Mouse (Mus musculus): ENCODE results near the gene Slfn8.
"Not testable (repeated sequence)": the region's sequence is repeated elsewhere in the genome, so short reads cannot be mapped to it uniquely, and the experiment has no call there.

Slfn8 gene

DNA sequence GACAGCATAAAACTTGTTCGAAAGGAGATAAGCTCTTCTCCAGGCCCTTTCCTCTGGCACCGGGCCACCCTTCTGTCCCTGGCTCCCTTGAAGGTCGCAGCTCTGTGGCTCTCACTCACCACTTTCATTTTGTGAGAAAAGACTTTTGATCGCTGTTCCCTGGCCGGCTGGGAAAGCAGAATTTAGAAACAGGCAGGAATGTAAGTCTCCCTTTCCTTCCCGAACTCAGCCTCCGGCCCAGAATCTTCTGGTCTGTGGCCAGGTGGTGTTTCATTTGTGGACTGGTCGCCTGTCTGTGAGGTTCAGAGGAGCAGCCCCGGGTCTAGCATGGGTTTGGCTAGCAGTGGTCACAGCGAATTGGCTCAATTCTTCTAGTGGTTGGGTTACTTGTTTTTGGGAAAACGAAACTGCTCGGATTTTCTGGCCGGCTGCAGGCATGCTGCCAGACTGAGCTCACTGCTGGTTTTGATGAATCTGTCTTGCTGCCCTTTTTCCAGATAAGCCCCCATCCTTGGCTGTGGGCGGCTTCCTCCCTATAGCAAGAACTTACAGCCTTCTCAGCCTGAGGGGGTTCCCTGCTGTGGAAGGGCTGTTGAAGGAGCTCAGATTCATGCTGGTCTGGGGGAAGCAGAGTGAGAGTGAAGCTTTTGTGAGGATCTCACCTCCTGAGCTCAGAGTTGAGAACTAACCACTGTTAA lies 29.0 kb downstream of the Slfn8 start, which contains the start of gene Slfn9:
TSS of gene Slfn9 (minus strand) at position 362 of the 698 bp plus-strand sequence.
- peak; percentile 17 to 23 for DNase-seq

DNA sequence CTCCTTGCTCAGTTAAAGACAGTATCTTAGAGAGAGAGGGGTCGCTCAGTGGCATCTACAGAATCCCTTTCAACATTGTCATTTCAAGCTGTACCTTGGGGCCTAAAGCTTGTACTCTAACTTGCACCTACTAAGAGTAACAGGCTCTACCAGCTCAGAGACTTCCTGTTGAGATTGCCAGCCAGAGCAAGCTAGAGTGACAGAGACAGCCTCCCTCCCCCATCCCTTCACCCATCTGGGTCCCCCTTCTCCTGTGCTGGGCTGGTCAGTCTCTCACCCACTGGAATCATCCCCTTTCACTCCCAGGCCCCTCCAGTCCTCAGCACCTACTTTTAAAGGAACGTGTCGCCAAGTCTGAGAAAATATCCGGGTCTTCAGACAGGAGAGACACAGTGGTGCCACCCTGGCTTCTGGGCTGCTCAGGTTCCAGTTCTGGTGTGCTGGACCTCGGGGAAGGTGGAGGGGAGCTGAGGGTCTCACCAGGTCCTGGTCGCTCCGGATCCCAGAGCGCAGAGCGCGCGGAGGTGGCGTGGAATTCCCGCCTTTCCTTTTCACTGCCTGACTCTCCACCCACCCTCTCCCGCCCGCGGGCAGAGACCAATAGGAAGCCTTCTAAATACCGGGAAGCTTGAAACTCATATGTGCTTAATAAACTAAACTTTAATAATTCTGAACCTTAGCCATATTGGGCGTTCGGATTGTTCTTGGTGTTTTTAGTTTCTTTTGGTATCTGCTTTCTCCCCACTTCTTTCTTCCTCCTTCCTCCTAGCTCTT lies 29.8 kb downstream of the Slfn8 start:
- peak; percentile 22 to 25 for DNase-seq

DNA sequence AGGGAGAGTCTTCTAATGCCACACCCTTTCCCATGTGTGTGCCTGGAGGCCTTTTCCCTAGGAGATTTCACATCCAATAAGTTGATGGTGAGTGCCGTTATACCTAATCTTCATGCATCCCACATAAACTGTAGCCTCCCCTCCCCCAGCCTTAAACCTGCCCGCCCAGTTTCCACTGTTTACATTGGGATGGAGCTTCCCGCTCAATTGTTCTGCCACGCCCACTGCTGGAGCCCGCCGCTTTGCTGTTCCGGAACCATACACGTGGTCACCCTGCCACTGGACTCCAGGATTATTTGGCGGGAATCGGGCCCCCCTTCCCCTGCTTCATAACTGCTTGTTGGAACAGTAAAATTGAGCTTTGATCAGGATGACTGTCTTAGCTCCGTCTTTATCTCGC lies 31.3 kb downstream of the Slfn8 start:
- no peak for DNase-seq

DNA sequence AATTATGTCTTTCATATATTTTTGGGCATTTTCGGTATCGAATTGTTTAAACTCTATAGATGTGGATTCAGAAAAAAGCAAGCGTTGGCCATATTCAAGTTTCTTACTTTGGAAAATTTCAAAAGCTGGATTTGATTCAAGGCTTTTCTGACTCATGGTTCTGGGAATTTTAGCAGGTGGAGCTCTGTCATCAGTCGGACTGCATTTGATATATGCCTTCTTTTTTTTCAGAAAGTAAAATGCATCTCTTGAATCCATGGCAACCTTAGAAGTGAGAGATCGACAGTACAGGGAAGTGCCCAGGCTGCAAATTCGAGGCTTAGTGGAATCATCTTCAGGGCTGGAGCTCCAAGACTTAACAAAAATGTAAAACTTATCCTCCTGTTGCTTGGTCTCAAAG lies 33.0 kb downstream of the Slfn8 start:
- DNase-seq = no peak

DNA sequence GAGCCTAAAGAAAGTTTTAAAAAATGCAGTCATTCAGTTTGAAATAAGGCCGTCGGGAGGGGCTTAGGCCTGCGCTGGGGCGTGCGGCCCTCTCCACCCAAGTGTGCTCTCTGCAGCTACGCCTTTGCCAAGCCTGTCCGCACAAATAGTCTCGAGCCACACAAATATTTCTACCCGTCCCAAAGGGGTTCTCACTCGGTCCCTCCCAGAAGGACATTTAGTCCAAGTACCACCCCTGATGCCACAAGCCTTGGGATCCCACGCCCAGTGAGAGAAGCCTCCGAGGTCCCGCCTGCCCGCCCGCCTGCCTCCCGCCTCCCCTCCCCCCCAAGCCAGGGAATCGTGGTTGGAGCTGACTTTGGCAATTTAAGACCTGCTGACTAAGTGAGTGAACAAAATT lies 37.4 kb downstream of the Slfn8 start:
- no peak for DNase-seq

DNA sequence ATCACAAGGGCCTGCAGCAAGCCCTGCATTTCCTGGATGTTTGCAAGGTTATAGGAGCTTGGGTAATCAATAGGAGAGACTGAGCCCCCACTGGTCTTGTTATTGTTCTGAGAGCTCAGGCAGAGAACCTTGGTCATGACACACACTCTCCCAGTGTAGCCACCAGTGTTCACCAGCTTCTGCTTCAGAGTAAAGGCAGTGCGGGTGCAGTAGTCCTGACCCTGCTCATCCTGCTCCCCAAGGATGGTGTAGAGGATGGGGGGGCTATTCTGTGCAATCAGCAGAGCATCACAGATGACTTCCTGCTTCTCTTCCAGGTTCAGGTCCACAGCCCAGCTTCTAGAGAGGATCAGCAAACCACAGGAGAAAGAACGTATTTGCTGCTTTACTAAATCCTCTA lies 38.2 kb downstream of the Slfn8 start:
- DNase-seq = not testable (repeated sequence)

DNA sequence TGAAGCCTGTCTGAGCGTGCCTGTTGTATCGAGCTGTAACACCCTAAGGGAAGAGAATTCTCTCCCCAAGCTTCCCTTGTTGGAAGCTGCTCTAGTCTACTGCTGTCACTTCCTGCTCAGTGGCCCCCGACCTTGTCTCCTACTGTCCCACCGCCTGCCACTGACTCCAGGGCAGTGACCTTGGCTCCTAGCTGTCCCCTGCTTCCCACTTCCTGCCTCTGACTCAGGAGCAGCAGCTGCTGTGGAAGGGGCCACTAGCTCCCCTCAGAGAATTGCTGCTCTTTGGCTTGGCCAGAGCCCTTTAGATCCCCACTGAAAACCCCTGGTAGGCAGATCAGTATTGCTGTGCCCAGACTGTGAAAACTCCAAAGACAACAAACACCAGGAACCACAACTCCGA lies 46.7 kb downstream of the Slfn8 start:
- DNase-seq = no peak

DNA sequence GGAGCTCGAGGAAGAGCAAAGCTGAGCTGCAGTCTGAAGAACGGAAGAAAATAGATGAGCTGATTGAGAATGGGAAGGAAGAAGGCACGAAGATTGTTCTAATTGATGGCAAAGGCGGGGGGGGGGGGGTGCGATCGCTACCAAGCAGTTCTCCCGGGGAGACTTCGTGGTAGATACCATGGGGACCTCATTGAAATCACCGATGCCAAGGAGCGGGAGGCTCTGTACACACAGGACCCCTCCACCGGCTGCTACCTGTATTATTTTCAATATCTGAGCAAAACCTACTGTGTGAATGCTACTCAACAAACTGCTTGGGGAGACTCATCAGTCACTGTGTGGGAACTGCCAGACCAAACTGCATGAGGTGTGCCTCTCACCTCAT lies 49.0 kb downstream of the Slfn8 start:
- no peak for DNase-seq

DNA sequence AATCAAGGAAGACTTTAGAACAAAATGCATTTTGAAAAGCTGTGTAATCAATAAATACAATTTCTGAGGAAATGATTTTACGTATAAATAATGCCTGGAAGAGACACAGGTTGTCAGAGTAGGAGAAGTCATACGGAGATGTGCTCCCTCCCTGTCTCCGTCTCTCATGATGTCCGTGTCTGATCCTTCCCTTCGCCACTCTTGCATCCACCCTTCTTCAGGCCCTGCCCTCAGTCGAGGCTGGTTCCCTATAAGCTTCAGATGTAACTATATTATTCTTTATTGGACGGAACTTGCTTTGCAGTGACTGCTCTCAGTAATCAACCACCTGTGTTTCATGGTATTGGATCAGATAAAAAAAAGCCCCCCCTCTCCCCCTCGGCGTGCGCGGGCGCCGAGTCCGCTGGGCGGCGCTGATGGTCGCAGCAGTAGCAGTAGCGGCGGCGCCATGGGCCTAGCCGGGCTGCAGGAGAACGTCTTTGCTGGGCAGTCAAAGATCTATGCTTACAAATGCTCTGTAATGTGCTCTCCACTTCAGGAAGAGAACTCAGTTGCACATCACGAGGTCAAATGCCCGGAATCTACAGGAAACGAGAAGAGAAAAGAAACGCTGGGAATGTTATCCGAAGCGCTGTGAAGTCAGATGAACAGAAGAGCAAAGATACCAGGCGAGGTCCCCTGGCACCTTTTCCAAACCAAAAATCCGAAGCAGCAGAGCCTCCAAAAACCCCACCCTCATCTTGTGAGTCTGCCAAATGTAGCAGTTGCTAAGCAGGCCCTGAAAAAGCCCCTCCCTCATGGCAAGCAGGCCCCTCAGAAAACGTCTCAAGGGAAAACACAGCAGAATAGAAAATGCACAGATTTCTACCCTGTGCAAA lies 49.7 kb downstream of the Slfn8 start:
- DNase-seq = peak; percentile 37 to 44

DNA sequence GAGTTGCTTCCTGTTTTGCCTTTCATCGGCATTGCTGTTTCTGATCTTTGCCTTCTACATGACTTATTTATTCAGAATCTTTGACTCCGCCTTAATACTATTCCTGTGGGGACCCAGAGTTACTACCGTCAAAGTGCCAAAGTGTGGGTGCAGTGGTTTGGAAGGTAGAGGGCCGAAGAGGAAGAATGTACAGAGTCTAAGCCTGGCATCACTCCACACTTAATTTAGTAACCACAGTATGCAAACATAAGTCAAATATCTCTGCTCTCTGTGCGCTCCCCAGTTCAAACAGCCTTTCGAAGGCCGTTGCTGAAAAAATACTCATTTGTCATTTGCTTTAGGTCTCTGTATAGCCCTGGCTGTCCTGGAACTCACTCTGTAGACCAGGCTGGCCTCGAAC lies 58.4 kb downstream of the Slfn8 start:
- no peak for DNase-seq

DNA sequence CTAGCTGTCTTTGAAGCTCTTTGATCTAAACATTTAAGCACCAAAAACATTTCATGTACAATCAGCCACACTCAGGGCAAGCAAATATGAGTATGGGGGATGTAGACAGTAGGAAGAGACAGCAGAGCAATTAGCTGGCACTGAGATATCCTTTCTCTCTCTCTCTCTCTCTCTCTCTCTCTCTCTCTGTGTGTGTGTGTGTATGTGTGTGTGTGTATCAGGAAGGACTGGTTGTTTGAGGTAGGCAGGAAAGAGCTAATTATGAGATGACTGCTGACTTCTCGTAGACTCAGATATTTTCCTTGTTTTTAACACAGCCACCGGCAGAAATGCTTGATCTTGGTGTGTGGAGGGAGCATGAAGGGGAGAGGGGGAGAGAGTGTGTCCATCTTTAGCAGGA lies 58.9 kb downstream of the Slfn8 start:
- DNase-seq = no peak

DNA sequence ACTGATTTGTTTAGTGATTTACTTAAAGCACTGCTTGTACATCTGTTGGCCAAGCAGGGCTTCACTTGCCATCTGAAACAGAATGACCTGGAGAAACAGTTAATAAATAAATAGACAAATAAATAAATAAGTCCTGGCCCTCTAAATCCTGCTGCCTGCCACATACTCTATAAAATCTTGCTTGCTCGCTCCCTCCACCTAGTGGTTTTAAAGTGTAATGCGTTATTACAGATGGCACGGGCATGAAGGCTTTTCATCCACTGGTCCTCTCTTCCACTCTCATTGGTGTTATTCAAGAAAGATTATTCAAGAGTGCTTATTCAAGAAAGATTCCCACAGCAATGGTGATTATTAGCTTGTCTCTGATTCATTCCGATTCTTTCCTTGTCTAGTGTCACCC lies 61.0 kb downstream of the Slfn8 start:
- DNase-seq = peak; percentile 51 to 58

DNA sequence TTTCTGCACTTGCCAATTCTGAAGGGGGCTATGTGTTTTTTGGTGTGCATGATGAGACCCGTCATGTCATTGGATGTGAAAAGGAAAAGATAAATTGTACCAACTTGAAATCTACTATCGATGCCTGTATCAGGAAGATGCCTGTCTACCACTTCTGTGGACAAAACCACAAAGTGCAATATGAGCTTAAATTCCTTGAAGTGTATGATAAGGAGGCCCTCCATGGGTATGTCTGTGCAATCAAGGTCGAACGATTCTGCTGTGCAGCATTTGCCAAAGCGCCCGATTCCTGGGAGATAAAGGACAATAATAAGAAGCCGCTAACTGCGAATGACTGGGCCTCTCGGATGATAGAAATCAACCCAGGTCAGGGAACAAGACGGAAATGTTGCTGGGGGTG lies 63.7 kb downstream of the Slfn8 start:
- no peak for DNase-seq

DNA sequence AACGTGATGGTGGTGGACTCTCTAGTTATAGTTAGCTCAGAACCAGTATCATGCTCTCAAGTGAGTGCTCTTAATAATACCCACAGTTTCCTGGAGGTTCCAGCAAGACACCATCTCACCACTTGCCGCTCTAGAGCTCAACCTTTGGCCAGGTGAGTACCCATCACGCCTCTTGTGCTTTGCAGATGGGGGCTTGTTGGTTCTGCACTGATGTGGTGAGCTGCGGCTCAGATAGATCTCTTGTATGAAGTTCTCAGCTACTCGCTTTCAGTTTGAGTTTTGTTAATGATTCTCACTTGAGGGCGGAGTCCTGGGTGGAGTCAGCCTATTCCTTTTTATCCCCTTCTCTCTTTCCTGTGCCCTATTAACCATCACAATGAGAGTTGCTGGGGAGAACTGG lies 66.0 kb downstream of the Slfn8 start:
- no peak for DNase-seq

DNA sequence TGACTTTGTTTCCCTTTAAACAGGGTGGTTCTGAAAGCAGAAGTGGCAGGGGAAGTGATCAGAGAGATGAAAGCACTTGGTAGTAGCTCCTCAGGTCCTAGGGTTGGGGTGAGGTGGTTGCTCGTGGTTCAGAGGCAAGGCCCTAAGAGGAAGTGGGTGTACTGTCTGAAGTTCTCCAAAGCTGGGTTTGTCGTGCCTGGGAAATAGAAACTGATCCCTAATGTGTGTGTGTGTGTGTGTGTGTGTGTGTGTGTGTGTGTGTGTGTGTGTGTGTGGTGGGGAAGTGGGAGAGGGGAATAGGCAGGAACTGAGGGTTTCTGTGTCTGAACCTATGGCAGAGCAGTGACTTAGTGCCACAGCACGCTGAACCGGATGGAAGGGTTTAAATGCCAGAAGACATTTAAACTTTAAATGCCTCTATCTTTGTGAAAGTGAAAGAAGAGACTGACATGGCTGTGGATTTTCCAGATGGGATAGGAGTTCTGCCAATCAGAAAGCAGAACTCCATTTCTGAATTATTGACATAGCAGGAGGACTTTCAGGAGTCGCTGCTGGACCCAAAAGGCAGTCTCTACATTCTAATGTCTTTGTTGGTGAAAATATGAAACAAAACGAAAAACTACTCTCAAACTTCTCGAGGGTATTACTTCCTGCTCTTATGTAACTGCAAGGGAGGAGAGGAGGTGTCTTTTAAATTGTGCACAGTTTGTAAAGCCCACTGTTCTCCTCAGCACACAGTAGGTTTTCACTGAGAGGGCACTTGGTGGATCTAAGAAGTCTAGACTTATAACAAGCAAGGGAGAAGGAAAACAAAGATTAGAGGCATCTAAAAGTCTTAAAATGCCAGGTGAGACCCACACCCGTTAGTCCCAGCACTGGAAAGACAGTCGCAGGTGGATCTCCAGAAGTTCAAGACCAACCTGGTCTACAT lies 67.7 kb downstream of the Slfn8 start:
- DNase-seq = peak; percentile 63 to 68

All from B cell, adult 2 months (primary cell).